Mouse (Mus musculus): ENCODE measurements around the gene Rpl27a. TPM values are rescaled to one million over a fixed set of nuclear protein-coding genes. Genes with fewer than 3 reads are reported as not detected.
A peak's percentile ranks its signal among the peaks of the same experiment; 100 is the strongest.

Rpl27a gene
- 163 and 168 TPM in 2 replicates for polyA plus RNA-seq (2014; fragmentation: Nextera tagmentation; extraction: Ambion mirVana)

GRCm38 (mm10) chr7:109518838-109519696 is at the start of gene Rpl27a:
Rpl27a (plus strand) TSS chr7:109519147.
- Histone ChIP-seq H3K9me3 (ENCODE audit: control insufficient read depth, low read depth, low read length) (no peaks in the 10 kb centered on the region), H3K4me1 (ENCODE audit: control insufficient read depth, insufficient read depth, low read length) (peaks cover 12% of the 10 kb centered on the region; the same call in 1 of the 2 replicates), H3K27me3 (ENCODE audit: control insufficient read depth, insufficient read depth, low read length) (no peaks in the 10 kb centered on the region), H3K27ac (ENCODE audit: low read length) (peak within 1 kb of the TSS; percentile 94), H3K4me3 (ENCODE audit: low read depth, low read length) (peak within 1 kb of the TSS; percentile 93), H3K36me3 (ENCODE audit: control insufficient read depth, insufficient read depth, low read length) (peaks cover 36% of the 10 kb centered on the region), H3K9ac (replicated peaks; ENCODE audit: low read depth, low read length) (peak within 1 kb of the TSS; percentile 100), H3K4me2 (replicated peaks; ENCODE audit: low read depth, low read length) (peak within 1 kb of the TSS; percentile 91)
- ATAC-seq (ENCODE audit: insufficient number of reproducible peaks, insufficient read depth, low FRiP score, low read depth): peak; percentile 93
- under 1% methylated on average over 66 of the region's 72 CpGs for WGBS

- H3K9me3 ChIP-seq (ENCODE audit: control insufficient read depth, low read depth, low read length): no peaks in the 10 kb centered on the region
- no peak overlapping the region for H3K9ac ChIP-seq (replicated peaks; ENCODE audit: low read depth, low read length)
- no peak overlapping the region for H3K27ac ChIP-seq (ENCODE audit: low read length)
- no peaks in the 10 kb centered on the region for H3K36me3 ChIP-seq (ENCODE audit: control insufficient read depth, insufficient read depth, low read length)
- H3K4me1 ChIP-seq (ENCODE audit: control insufficient read depth, insufficient read depth, low read length): no peaks in the 10 kb centered on the region
- H3K4me2 ChIP-seq (replicated peaks; ENCODE audit: low read depth, low read length): no peak overlapping the region
- WGBS: 70% methylated on average over 4 of the region's 4 CpGs
- ATAC-seq (ENCODE audit: insufficient number of reproducible peaks, insufficient read depth, low FRiP score, low read depth): no peak
- H3K4me3 ChIP-seq (ENCODE audit: low read depth, low read length): no peak overlapping the region
- H3K27me3 ChIP-seq (ENCODE audit: control insufficient read depth, insufficient read depth, low read length): no peaks in the 10 kb centered on the region
Observed at GRCm38 (mm10) chr7:109470700-109471099, 48.2 kb upstream of the Rpl27a start.

- WGBS: 68% methylated on average over 3 of the region's 3 CpGs
- no peaks in the 10 kb centered on the region for H3K36me3 ChIP-seq (ENCODE audit: control insufficient read depth, insufficient read depth, low read length)
Observed at GRCm38 (mm10) chr7:109477926-109478325, 41.0 kb upstream of the Rpl27a start.

DNA sequence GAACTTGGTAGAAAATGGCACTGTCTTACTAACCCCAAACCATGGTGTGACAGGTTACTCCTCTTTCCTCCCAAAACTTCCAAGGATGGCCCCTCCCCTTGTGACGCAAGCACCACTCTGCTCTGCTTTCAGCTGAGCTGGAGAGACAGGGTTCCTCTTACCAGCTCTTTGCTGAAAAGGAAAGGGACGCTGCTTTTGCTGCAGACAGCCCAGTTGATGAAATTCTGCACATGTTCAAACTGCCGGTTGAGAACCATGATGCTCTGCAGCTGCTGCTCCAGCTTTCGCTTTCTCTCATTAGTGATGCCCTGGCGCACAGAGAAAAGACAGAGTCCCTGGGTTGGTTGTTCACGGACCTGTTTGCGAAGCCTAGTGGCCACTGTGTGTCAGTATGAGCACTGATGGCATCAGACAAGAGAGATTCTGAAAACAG is 38.2 kb upstream of the Rpl27a start:
- WGBS: 24% methylated on average over 7 of the region's 7 CpGs
- Histone ChIP-seq H3K9me3 (ENCODE audit: control insufficient read depth, low read depth, low read length) (no peaks in the 10 kb centered on the region), H3K4me1 (ENCODE audit: control insufficient read depth, insufficient read depth, low read length) (no peaks in the 10 kb centered on the region), H3K4me3 (ENCODE audit: low read depth, low read length) (no peak overlapping the region), H3K27ac (ENCODE audit: low read length) (no peak overlapping the region), H3K36me3 (ENCODE audit: control insufficient read depth, insufficient read depth, low read length) (no peaks in the 10 kb centered on the region), H3K9ac (replicated peaks; ENCODE audit: low read depth, low read length) (no peak overlapping the region), H3K27me3 (ENCODE audit: control insufficient read depth, insufficient read depth, low read length) (no peaks in the 10 kb centered on the region), H3K4me2 (replicated peaks; ENCODE audit: low read depth, low read length) (no peak overlapping the region)
- peak; percentile 40; the same call in 1 of the 2 replicates for ATAC-seq (ENCODE audit: insufficient number of reproducible peaks, insufficient read depth, low FRiP score, low read depth)

More at GRCm38 (mm10) chr7:109477926-109478325, 41.0 kb upstream of the Rpl27a start:
- ATAC-seq (ENCODE audit: insufficient number of reproducible peaks, insufficient read depth, low FRiP score, low read depth): no peak
- no peaks in the 10 kb centered on the region for H3K27me3 ChIP-seq (ENCODE audit: control insufficient read depth, insufficient read depth, low read length)
- no peak overlapping the region for H3K9ac ChIP-seq (replicated peaks; ENCODE audit: low read depth, low read length)
- no peak overlapping the region for H3K4me2 ChIP-seq (replicated peaks; ENCODE audit: low read depth, low read length)
- H3K9me3 ChIP-seq (ENCODE audit: control insufficient read depth, low read depth, low read length): no peaks in the 10 kb centered on the region
- H3K27ac ChIP-seq (ENCODE audit: low read length): no peak overlapping the region
- no peak overlapping the region for H3K4me3 ChIP-seq (ENCODE audit: low read depth, low read length)
- no peaks in the 10 kb centered on the region for H3K4me1 ChIP-seq (ENCODE audit: control insufficient read depth, insufficient read depth, low read length)

GRCm38 (mm10) chr7:109484221-109484620 is 34.7 kb upstream of the Rpl27a start:
- Histone ChIP-seq H3K4me3 (ENCODE audit: low read depth, low read length) (no peak overlapping the region), H3K4me2 (replicated peaks; ENCODE audit: low read depth, low read length) (no peak overlapping the region), H3K9me3 (ENCODE audit: control insufficient read depth, low read depth, low read length) (no peaks in the 10 kb centered on the region), H3K36me3 (ENCODE audit: control insufficient read depth, insufficient read depth, low read length) (no peaks in the 10 kb centered on the region), H3K27me3 (ENCODE audit: control insufficient read depth, insufficient read depth, low read length) (no peaks in the 10 kb centered on the region), H3K9ac (replicated peaks; ENCODE audit: low read depth, low read length) (no peak overlapping the region), H3K4me1 (ENCODE audit: control insufficient read depth, insufficient read depth, low read length) (no peaks in the 10 kb centered on the region), H3K27ac (ENCODE audit: low read length) (no peak overlapping the region)
- WGBS: 71% methylated on average over 5 of the region's 5 CpGs
- no peak for ATAC-seq (ENCODE audit: insufficient number of reproducible peaks, insufficient read depth, low FRiP score, low read depth)

- ATAC-seq (ENCODE audit: insufficient number of reproducible peaks, insufficient read depth, low FRiP score, low read depth): no peak
- no peak overlapping the region for H3K4me2 ChIP-seq (replicated peaks; ENCODE audit: low read depth, low read length)
Observed at GRCm38 (mm10) chr7:109492616-109493318, 26.2 kb upstream of the Rpl27a start.

GRCm38 (mm10) chr7:109493319-109494316 is 25.3 kb upstream of the Rpl27a start:
- no peak overlapping the region for H3K27ac ChIP-seq (ENCODE audit: low read length)
- H3K36me3 ChIP-seq (ENCODE audit: control insufficient read depth, insufficient read depth, low read length): no peaks in the 10 kb centered on the region
- no peaks in the 10 kb centered on the region for H3K9me3 ChIP-seq (ENCODE audit: control insufficient read depth, low read depth, low read length)
- H3K4me2 ChIP-seq (replicated peaks; ENCODE audit: low read depth, low read length): peak overlapping the region; percentile 16; the same call in 1 of the 2 replicates
- no peaks in the 10 kb centered on the region for H3K27me3 ChIP-seq (ENCODE audit: control insufficient read depth, insufficient read depth, low read length)
- no peak for ATAC-seq (ENCODE audit: insufficient number of reproducible peaks, insufficient read depth, low FRiP score, low read depth)
- 0 out of 2 replicates have a peak, but pooled peaks cover 3% of the 10 kb centered on the region for H3K4me1 ChIP-seq (ENCODE audit: control insufficient read depth, insufficient read depth, low read length)
- no peak overlapping the region for H3K4me3 ChIP-seq (ENCODE audit: low read depth, low read length)
- H3K9ac ChIP-seq (replicated peaks; ENCODE audit: low read depth, low read length): no peak overlapping the region
- WGBS: 13% methylated on average over 21 of the region's 21 CpGs

More at GRCm38 (mm10) chr7:109492616-109493318, 26.2 kb upstream of the Rpl27a start:
- Histone ChIP-seq H3K27ac (ENCODE audit: low read length) (no peak overlapping the region), H3K4me1 (ENCODE audit: control insufficient read depth, insufficient read depth, low read length) (0 out of 2 replicates have a peak, but pooled peaks cover 3% of the 10 kb centered on the region), H3K9me3 (ENCODE audit: control insufficient read depth, low read depth, low read length) (no peaks in the 10 kb centered on the region), H3K36me3 (ENCODE audit: control insufficient read depth, insufficient read depth, low read length) (no peaks in the 10 kb centered on the region), H3K9ac (replicated peaks; ENCODE audit: low read depth, low read length) (no peak overlapping the region), H3K4me3 (ENCODE audit: low read depth, low read length) (no peak overlapping the region), H3K27me3 (ENCODE audit: control insufficient read depth, insufficient read depth, low read length) (no peaks in the 10 kb centered on the region)
- WGBS: 52% methylated on average over 18 of the region's 18 CpGs
